Mouse (Mus musculus) embryonic facial prominence, embryonic 14.5 days (tissue): ENCODE data around the gene Foxb2. TPM values are rescaled to one million over a fixed set of nuclear protein-coding genes. Genes with fewer than 3 reads are reported as not detected.

Source experiments
- ATAC-seq: fragments of 200-750 bp; cut with Nextera tagmentation; 2 replicates; pipeline ENCODE4 v1.8.0; 2017; ENCODE audit warnings: low read depth, moderate number of reproducible peaks, moderate TSS enrichment
- DNase-seq: peaks from one replicate; pipeline ENCODE4 v3.0.0-alpha.2; 2015; ENCODE audit warnings: low spot score
- H3K27ac ChIP-seq: fragments of 300-500 bp; sonication (generic); replicated peaks from 2 replicates; pipeline ENCODE4 v1.5.1; 2014; ENCODE audit warnings: low read depth, mild to moderate bottlenecking, low read length, moderate library complexity
- H3K27me3 ChIP-seq: fragments of 300-500 bp; sonication (generic); replicated peaks from 2 replicates; pipeline ENCODE4 v1.6.1; 2014; ENCODE audit warnings: low read length; ENCODE audit not compliant: control insufficient read depth, insufficient read depth
- H3K36me3 ChIP-seq: fragments of 300-500 bp; sonication (generic); 2 replicates; pipeline ENCODE4 v1.6.1; 2014; ENCODE audit warnings: low read length, mixed read lengths; ENCODE audit not compliant: control insufficient read depth, insufficient read depth
- H3K4me1 ChIP-seq: fragments of 300-500 bp; sonication (generic); 2 replicates; pipeline ENCODE4 v1.6.1; 2014; ENCODE audit warnings: antibody characterized with exemption, low read length; ENCODE audit not compliant: control insufficient read depth, insufficient read depth
- H3K4me2 ChIP-seq: fragments of 300-500 bp; sonication (generic); 2 replicates; pipeline ENCODE4 v1.6.1; 2014; ENCODE audit warnings: low read depth, mild to moderate bottlenecking, low read length, moderate library complexity, mixed read lengths
- H3K4me3 ChIP-seq: fragments of 300-500 bp; sonication (generic); 2 replicates; pipeline ENCODE4 v1.5.1; 2014; ENCODE audit warnings: low read depth, mild to moderate bottlenecking, low read length
- H3K9ac ChIP-seq: fragments of 300-500 bp; sonication (generic); 2 replicates; pipeline ENCODE4 v1.6.1; 2014; ENCODE audit warnings: low read depth, mild to moderate bottlenecking, low read length, moderate library complexity, mixed read lengths
- H3K9me3 ChIP-seq: fragments of 300-500 bp; sonication (generic); 2 replicates; pipeline ENCODE4 v1.6.1; 2016; ENCODE audit warnings: low read length; ENCODE audit not compliant: control insufficient read depth
- WGBS: fragments of 180-500 bp; shearing (Covaris S2); extraction: QIAGEN DNeasy Blood & Tissue Kit; methylation state at CpG from one replicate; pipeline ENCODE4 v1.1.7; 2014; 5-methylcytosine and 5-hydroxymethylcytosine counted together
- polyA plus RNA-seq: library from polyadenylated mRNA; unstranded; fragments of >200 nt; fragmentation: Nextera tagmentation; extraction: Ambion mirVana; gene quantifications from 2 replicates; pipeline ENCODE4 v1.2.1, GENCODE M21; 2014

The Foxb2 gene
- not detected in 2 replicates for polyA plus RNA-seq

DNA sequence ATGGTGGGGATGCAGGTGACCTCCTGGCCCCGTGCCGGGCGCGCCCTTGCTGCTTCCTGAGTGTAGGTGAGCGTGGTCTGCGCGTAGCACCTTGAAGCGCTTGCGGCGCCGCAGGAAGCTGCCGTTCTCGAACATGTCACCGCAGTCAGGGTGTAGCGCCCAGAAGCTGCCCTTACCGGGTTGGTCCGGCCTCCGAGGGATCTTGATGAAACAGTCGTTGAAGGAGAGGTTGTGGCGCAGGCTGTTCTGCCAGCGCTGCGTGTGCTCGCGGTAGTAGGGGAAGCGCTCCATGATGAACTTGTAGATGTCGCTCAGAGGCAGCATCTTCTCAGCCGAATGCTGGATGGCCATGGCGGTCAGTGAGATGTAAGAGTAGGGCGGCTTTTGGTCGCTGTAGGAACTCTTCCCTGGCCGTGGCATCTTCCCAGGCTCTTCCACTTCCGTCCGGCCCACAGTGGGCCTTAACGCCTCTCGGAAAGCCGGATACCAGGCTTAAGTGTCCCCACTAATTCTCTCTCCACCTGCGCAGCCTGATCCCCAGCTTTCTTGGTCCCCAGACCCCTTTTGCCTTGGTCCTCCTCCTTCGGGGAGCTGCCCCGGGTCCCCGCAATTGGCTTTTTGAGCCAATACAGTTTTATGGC is at the start of gene Foxb2:
TSS of gene Foxb2 (minus strand) at position 585 of the 641 bp plus-strand sequence.
- Histone ChIP-seq H3K4me3 (peak within 1 kb of the TSS; percentile 43), H3K4me1 (peaks cover 21% of the 10 kb centered on the region; the same call in 1 of the 2 replicates), H3K4me2 (peak within 1 kb of the TSS; percentile 81), H3K27me3 (peaks cover 99% of the 10 kb centered on the region), H3K9ac (peak within 1 kb of the TSS; percentile 38; the same call in 1 of the 2 replicates), H3K27ac (no peak within 1 kb of the TSS), H3K9me3 (no peaks in the 10 kb centered on the region), H3K36me3 (no peaks in the 10 kb centered on the region)
- WGBS, result 1% methylated on average over 38 of the region's 40 CpGs
- DNase-seq (no peak), ATAC-seq (no peak)

GRCm38 (mm10) chr19:16911507-16911906 is 37.9 kb upstream of the Foxb2 start:
- H3K9ac ChIP-seq, result no peak overlapping the region
- no peaks in the 10 kb centered on the region for H3K36me3 ChIP-seq
- no peak for DNase-seq
- 78% methylated on average over 5 of the region's 5 CpGs for WGBS
- H3K4me2 ChIP-seq, result no peak overlapping the region
- H3K27me3 ChIP-seq, result no peaks in the 10 kb centered on the region
- H3K9me3 ChIP-seq, result no peaks in the 10 kb centered on the region
- no peaks in the 10 kb centered on the region for H3K4me1 ChIP-seq
- no peak overlapping the region for H3K27ac ChIP-seq
- H3K4me3 ChIP-seq, result no peak overlapping the region
- no peak for ATAC-seq

DNA sequence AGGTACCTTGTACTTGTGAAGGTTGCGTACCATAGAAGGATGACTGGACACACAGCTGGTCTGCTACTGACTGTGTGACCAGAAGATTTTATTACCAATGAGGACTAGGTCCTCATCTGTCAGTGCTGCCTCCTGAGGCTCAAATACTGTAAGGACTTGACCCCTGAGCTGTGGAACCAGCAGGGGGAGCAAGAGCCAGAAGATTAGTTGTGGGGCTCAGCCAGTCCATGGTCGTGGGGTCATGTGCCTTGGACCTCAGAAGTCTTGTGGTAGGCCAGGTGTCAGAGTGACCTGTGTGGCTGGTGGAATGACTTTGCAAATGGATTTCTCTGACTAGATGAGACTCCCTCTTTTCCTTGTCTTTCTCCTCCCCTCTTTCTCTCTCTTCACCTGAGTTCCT is 29.5 kb upstream of the Foxb2 start:
- H3K4me2 ChIP-seq, result no peak overlapping the region
- H3K36me3 ChIP-seq, result no peaks in the 10 kb centered on the region
- H3K27me3 ChIP-seq, result no peaks in the 10 kb centered on the region
- no peak overlapping the region for H3K9ac ChIP-seq
- H3K4me3 ChIP-seq, result no peak overlapping the region
- no peak for DNase-seq
- H3K27ac ChIP-seq, result no peak overlapping the region
- WGBS, result 77% methylated on average over 2 of the region's 2 CpGs
- no peaks in the 10 kb centered on the region for H3K9me3 ChIP-seq
- H3K4me1 ChIP-seq, result no peaks in the 10 kb centered on the region
- ATAC-seq, result no peak

DNA sequence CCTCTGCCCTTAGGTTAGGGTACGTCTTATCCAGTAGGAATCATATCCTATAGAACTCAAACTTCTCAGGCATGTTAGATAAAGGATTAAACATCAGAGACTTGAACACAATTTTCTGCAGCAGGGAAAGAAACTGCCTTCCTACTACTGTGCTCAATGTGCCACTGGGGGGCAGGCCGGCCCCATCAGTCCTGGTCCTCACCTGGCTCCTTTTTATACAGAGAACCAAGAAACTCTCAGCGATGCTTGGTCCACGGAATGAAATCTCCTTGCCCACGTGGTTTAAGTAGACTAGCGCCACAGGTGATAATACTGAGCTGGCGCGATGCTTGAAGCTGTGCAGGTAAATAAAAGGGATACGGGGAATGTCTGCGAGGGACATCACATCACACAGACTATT is 26.1 kb upstream of the Foxb2 start:
- 53% methylated on average over 10 of the region's 10 CpGs for WGBS
- no peaks in the 10 kb centered on the region for H3K36me3 ChIP-seq
- ATAC-seq, result no peak
- H3K4me1 ChIP-seq, result no peaks in the 10 kb centered on the region
- H3K27me3 ChIP-seq, result no peaks in the 10 kb centered on the region
- H3K4me3 ChIP-seq, result no peak overlapping the region
- no peak overlapping the region for H3K27ac ChIP-seq
- no peak for DNase-seq
- no peak overlapping the region for H3K4me2 ChIP-seq
- H3K9me3 ChIP-seq, result no peaks in the 10 kb centered on the region
- H3K9ac ChIP-seq, result no peak overlapping the region

DNA sequence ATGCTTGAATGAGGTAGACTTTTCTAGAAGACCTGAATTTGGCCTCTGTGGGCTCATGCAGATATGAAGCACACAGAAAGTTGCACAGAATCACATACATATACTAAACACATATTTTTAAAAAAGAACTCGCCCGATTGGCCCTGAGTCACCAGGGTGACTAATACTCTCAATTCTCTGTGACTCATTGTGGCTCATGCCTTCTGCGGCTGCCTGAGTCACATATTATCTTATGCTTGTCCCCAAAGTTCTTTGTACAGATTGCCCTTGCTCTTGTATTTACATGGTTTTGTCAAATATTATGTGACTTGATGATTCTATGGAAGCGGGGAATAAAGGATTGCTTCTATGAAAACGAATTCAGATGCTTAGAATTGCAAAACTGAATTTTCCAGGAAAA is 25.0 kb upstream of the Foxb2 start:
- H3K4me3 ChIP-seq, result no peak overlapping the region
- H3K27me3 ChIP-seq, result no peaks in the 10 kb centered on the region
- H3K4me2 ChIP-seq, result no peak overlapping the region
- DNase-seq (no peak), ATAC-seq (no peak)
- no peak overlapping the region for H3K9ac ChIP-seq
- H3K36me3 ChIP-seq, result no peaks in the 10 kb centered on the region
- WGBS, result 91% methylated on average over 5 of the region's 5 CpGs
- no peaks in the 10 kb centered on the region for H3K4me1 ChIP-seq
- H3K27ac ChIP-seq, result no peak overlapping the region
- no peaks in the 10 kb centered on the region for H3K9me3 ChIP-seq

- Histone ChIP-seq H3K4me1 (peaks cover 18% of the 10 kb centered on the region; the same call in 1 of the 2 replicates), H3K9me3 (no peaks in the 10 kb centered on the region), H3K9ac (no peak overlapping the region; the same call in 1 of the 2 replicates), H3K27ac (no peak overlapping the region), H3K4me3 (peak overlapping the region; percentile 10; the same call in 1 of the 2 replicates), H3K36me3 (no peaks in the 10 kb centered on the region), H3K27me3 (peaks cover 90% of the 10 kb centered on the region), H3K4me2 (peak overlapping the region; percentile 31)
- DNase-seq (no peak), ATAC-seq (no peak)
- 0% methylated on average over 17 of the region's 17 CpGs for WGBS
Measured at GRCm38 (mm10) chr19:16876458-16876770, 2.8 kb upstream of the Foxb2 start.

DNA sequence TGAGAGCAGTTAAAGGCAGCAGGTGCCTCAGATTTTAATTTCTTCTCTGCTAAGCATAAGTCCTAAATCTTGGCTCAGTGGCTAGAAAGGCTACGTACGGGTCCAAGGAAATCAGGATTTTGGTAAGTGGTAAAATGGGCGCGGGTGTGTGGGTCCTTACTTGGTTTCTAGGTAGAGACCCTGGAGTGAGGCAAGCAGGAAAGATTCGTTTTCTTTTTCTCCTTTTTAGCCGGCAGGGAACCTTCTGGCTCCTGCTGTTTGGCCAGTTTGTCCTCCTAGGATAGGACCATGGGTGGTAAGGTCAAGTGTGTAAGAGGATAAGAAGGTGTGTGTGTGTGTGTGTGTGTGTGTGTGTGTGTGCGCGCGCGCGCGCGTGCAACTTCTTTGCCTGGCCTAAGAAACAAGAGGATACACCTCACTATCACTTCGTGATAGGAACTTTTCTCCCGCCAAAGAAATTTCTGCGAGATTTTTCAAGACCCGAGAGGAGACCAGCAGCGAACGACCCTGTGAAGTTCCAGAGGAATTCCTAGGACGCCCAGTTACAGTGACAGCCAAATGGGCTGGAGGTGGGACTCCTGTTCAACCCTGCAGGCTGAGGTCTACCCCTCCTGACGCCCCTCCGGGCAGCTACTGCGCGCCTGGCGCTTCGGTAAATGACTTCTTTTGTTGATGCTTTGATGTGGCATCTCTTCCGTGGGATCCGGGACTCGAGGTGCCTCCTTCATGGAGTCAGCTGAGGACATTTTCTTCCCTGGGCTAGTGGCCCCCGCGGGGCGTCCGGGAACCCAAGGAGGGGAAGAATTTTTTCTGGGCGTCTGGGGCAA is 2.2 kb upstream of the Foxb2 start:
- H3K4me2 ChIP-seq, result peak overlapping the region; percentile 31
- peaks cover 96% of the 10 kb centered on the region for H3K27me3 ChIP-seq
- H3K9ac ChIP-seq, result no peak overlapping the region
- no peaks in the 10 kb centered on the region for H3K36me3 ChIP-seq
- ATAC-seq (no peak), DNase-seq (no peak)
- no peak overlapping the region for H3K27ac ChIP-seq
- WGBS, result 2% methylated on average over 34 of the region's 34 CpGs
- H3K4me3 ChIP-seq, result peak overlapping the region; percentile 10; the same call in 1 of the 2 replicates
- no peaks in the 10 kb centered on the region for H3K9me3 ChIP-seq
- H3K4me1 ChIP-seq, result peaks cover 18% of the 10 kb centered on the region; the same call in 1 of the 2 replicates

DNA sequence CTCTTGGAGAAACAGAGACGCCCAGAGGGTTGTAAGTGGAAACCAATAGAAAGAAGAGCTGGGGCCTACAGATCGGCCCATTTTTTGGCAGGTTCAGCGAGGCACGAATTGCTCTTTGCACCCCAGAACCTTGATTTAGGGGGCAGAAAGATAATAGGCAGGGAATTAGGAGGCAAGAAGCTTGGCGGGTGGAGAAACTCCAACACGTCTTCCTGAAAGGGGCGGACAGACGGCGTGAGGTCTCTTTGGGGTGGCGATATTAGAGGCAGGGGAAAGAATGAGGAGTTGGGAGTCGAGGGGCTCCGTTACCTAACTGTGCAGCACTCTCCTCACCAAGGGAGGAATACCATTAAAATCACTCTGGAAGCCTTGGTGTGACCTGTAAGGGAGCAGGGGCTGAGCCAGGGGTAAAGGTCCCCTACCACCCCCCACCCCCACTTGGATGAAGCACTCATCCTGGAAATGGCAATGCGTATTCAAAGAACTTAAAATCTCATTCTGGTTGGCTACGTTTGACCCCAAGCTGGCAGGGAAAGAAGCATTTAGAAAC is 1.5 kb upstream of the Foxb2 start:
- no peak overlapping the region for H3K27ac ChIP-seq
- no peaks in the 10 kb centered on the region for H3K36me3 ChIP-seq
- peaks cover 18% of the 10 kb centered on the region; the same call in 1 of the 2 replicates for H3K4me1 ChIP-seq
- DNase-seq (no peak), ATAC-seq (no peak)
- WGBS, result 5% methylated on average over 14 of the region's 14 CpGs
- H3K9ac ChIP-seq, result no peak overlapping the region
- H3K9me3 ChIP-seq, result no peaks in the 10 kb centered on the region
- peak overlapping the region; percentile 43 for H3K4me3 ChIP-seq
- H3K27me3 ChIP-seq, result peaks cover 97% of the 10 kb centered on the region
- H3K4me2 ChIP-seq, result 0 out of 2 replicates have a peak overlapping the region, but pooled peaks have one; percentile 81
